Mouse (Mus musculus): ENCODE measurements at regions not wholly inside any gene's neighbourhood (a gene's known extent, or its start where the extent isn't known, plus 50 kb on each side); places are given as distances from the start of the nearest gene placed in this dataset.

GRCm38 (mm10) chr6:84422946-84423345 lies 170.8 kb downstream of the Cyp26b1 start:
- Histone ChIP-seq H3K36me3 (ENCODE audit: control insufficient read depth in 1 of 2, insufficient read depth in 2 of 2, low read length in 2 of 2) (no peaks in the 10 kb centered on the region), H3K27ac (ENCODE audit: control insufficient read depth, low read depth, low read length) (no peak overlapping the region), H3K9me3 (replicated peaks; ENCODE audit: insufficient read depth, low read length) (no peaks in the 10 kb centered on the region), H3K4me3 (ENCODE audit: control insufficient read depth in 1 of 2, insufficient read depth in 1 of 2, low read depth in 2 of 2, low read length in 2 of 2) (no peak overlapping the region), H3K4me1 (ENCODE audit: control insufficient read depth in 1 of 2, insufficient read depth in 2 of 2, low read length in 2 of 2) (no peaks in the 10 kb centered on the region), H3K27me3 (ENCODE audit: control insufficient read depth in 1 of 2, insufficient read depth in 2 of 2, low read length in 2 of 2) (no peaks in the 10 kb centered on the region), H3K9ac (ENCODE audit: control insufficient read depth, low read depth, low read length, poor library complexity, severe bottlenecking) (no peak overlapping the region), H3K79me2 (ENCODE audit: control insufficient read depth, insufficient read depth, low read length, poor library complexity) (no peaks in the 10 kb centered on the region)
- no peak for TF ChIP-seq TCF12 (IDR thresholded peaks at IDR 0.05; ENCODE audit: low read depth, low read length)
- TF ChIP-seq GATA1 (IDR thresholded peaks at IDR 0.05; ENCODE audit: low read depth, low read length): no peak
- no peak for TF ChIP-seq RCOR1 (IDR thresholded peaks at IDR 0.05; ENCODE audit: low read depth, low read length)
- TF ChIP-seq SIN3A (IDR thresholded peaks at IDR 0.05; ENCODE audit: low read length): no peak
- TF ChIP-seq TBP (IDR thresholded peaks at IDR 0.05; ENCODE audit: low read depth, low read length): no peak
- TF ChIP-seq MYC (IDR thresholded peaks at IDR 0.05; ENCODE audit: low read depth, low read length): no peak
- TF ChIP-seq SMC3 (IDR thresholded peaks at IDR 0.05; ENCODE audit: low read depth, low read length): no peak
- no peak for TF ChIP-seq KAT2A (conservative IDR thresholded peaks at IDR 0.05; ENCODE audit: low read depth, low read length)
- no peak for TF ChIP-seq ZC3H11A (IDR thresholded peaks at IDR 0.05; ENCODE audit: low read depth, low read length)
- no peak for DNase-seq (ENCODE audit: low read depth, low spot score)

DNA sequence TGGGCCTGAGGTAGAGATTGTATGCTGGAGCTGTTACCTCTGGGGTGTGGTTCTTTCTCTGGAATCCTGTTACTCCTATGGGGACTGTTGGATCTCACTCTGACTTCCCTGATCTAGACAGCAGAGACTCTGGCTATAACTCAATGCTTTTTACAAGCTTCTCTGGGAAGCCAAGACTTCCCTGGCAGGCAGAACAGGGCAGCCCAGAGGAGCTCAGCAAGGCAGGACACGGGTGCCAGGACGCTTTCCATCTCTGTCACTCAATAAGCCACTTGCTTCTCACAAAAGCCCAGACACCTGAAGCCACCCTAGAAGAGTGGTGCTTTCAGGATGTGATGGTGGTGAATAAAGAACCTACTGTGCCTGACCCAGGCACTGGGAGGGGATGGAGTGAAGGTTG lies 174.0 kb downstream of the Cyp26b1 start:
- Histone ChIP-seq H3K36me3 (ENCODE audit: control insufficient read depth in 1 of 2, insufficient read depth in 2 of 2, low read length in 2 of 2) (no peaks in the 10 kb centered on the region), H3K79me2 (ENCODE audit: control insufficient read depth, insufficient read depth, low read length, poor library complexity) (no peaks in the 10 kb centered on the region), H3K9me3 (replicated peaks; ENCODE audit: insufficient read depth, low read length) (no peaks in the 10 kb centered on the region)

DNA sequence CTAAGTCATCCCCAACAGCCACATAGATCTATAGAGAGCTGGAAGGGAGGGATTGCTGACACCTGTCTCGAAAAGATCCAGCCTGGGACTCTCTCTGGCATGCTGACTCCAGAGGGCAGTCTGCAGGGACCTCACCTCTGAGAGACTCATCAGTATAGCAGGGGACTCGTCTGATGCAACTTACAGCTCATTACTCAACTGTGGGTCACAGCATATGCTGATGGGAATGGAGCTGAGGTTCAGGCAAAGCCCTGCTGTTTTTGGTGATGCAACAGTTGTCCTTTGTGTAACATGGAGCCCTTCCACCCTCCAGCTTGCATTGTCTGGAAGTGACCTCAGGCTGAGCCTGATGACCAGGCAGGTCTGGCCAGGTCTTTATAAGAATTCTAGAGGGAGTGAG lies 174.4 kb downstream of the Cyp26b1 start:
- Histone ChIP-seq H3K79me2 (ENCODE audit: control insufficient read depth, insufficient read depth, low read length, poor library complexity) (no peaks in the 10 kb centered on the region), H3K4me1 (ENCODE audit: control insufficient read depth in 1 of 2, insufficient read depth in 2 of 2, low read length in 2 of 2) (no peaks in the 10 kb centered on the region), H3K27me3 (ENCODE audit: control insufficient read depth in 1 of 2, insufficient read depth in 2 of 2, low read length in 2 of 2) (peaks cover 0 to 5% of the 10 kb centered on the region in 2 experiments; a peak in 2 of 4 replicates), H3K27ac (ENCODE audit: control insufficient read depth, low read depth, low read length) (no peak overlapping the region), H3K9ac (ENCODE audit: control insufficient read depth, low read depth, low read length, poor library complexity, severe bottlenecking) (no peak overlapping the region), H3K4me3 (ENCODE audit: control insufficient read depth in 1 of 2, insufficient read depth in 1 of 2, low read depth in 2 of 2, low read length in 2 of 2) (no peak overlapping the region), H3K36me3 (ENCODE audit: control insufficient read depth in 1 of 2, insufficient read depth in 2 of 2, low read length in 2 of 2) (no peaks in the 10 kb centered on the region), H3K9me3 (replicated peaks; ENCODE audit: insufficient read depth, low read length) (no peaks in the 10 kb centered on the region)
- TF ChIP-seq ZNF384 (IDR thresholded peaks at IDR 0.05; ENCODE audit: low read depth, low read length) (no peak), ETS1 (IDR thresholded peaks at IDR 0.05; ENCODE audit: low read depth, low read length) (no peak), CHD2 (IDR thresholded peaks at IDR 0.05; ENCODE audit: low read length) (no peak), UBTF (IDR thresholded peaks at IDR 0.05; ENCODE audit: borderline replicate concordance, insufficient read depth, low read depth, low read length) (no peak), CTCF (IDR thresholded peaks at IDR 0.05 in 2 of 3, conservative IDR thresholded peaks at IDR 0.05 in 1 of 3; ENCODE audit: control insufficient read depth in 1 of 3, insufficient read depth in 1 of 3, low read depth in 2 of 3, low read length in 3 of 3, poor library complexity in 1 of 3, severe bottlenecking in 1 of 3) (no peak), ELF1 (IDR thresholded peaks at IDR 0.05; ENCODE audit: low read depth, low read length) (no peak), MEF2A (IDR thresholded peaks at IDR 0.05; ENCODE audit: extremely low read depth, insufficient replicate concordance, low read depth, low read length, poor library complexity, severe bottlenecking) (no peak), USF1 (IDR thresholded peaks at IDR 0.05; ENCODE audit: low read depth, low read length) (no peak), HCFC1 (IDR thresholded peaks at IDR 0.05; ENCODE audit: low read depth, low read length) (no peak)
- no peak for DNase-seq (ENCODE audit: low read depth, low spot score)

More for the DNA sequence above, 174.0 kb downstream of the Cyp26b1 start:
- no peak for DNase-seq (ENCODE audit: low read depth, low spot score)
- Histone ChIP-seq H3K4me1 (ENCODE audit: control insufficient read depth in 1 of 2, insufficient read depth in 2 of 2, low read length in 2 of 2) (no peaks in the 10 kb centered on the region), H3K27ac (ENCODE audit: control insufficient read depth, low read depth, low read length) (no peak overlapping the region), H3K9ac (ENCODE audit: control insufficient read depth, low read depth, low read length, poor library complexity, severe bottlenecking) (no peak overlapping the region), H3K4me3 (ENCODE audit: control insufficient read depth in 1 of 2, insufficient read depth in 1 of 2, low read depth in 2 of 2, low read length in 2 of 2) (no peak overlapping the region), H3K27me3 (ENCODE audit: control insufficient read depth in 1 of 2, insufficient read depth in 2 of 2, low read length in 2 of 2) (peaks cover 0 to 5% of the 10 kb centered on the region in 2 experiments; a peak in 2 of 4 replicates)
- no peak for TF ChIP-seq TAL1 (IDR thresholded peaks at IDR 0.05; ENCODE audit: low read length)
- no peak for TF ChIP-seq MAZ (IDR thresholded peaks at IDR 0.05; ENCODE audit: low read depth, low read length)
- no peak for TF ChIP-seq NELFE (IDR thresholded peaks at IDR 0.05; ENCODE audit: low read depth, low read length)
- no peak for TF ChIP-seq RCOR1 (IDR thresholded peaks at IDR 0.05; ENCODE audit: low read depth, low read length)
